Mouse (Mus musculus): ENCODE measurements around the gene Adrb1. TPM values are rescaled to one million over a fixed set of nuclear protein-coding genes. Genes with fewer than 3 reads are reported as not detected.

Adrb1 gene
- total RNA-seq, 1 experiment = 0.36 TPM

DNA sequence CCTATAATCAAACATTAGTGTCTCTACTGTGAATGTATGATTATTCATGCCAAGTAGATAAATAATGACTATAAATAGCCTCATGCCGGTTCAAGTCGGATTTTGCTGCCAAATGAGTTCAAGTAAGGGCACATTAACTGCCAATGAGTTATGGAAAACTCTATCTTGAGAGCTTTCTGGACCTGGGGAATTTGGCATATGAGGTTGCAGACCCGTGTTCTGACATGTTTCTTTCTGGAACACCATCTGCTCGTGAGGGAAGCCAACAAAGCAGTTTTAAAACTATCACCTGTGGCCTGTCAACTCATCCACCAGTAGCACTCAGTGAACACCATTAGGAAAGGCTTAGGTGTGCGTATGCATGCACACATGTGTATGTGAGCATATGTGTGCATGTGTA, 14.3 kb downstream of the Adrb1 start:
- in situ Hi-C loops (cut with MboI; ENCODE audit: low sequenced_read_pairs in 2 of 2, unreplicated experiment in 2 of 2) = no loop called here
- DNase-seq (ENCODE audit: low read depth, low spot score) = no peak
- Histone ChIP-seq H3K27ac (ENCODE audit: insufficient read depth, low read depth, low read length, poor library complexity, severe bottlenecking) (no peak overlapping the region), H3K4me3 (ENCODE audit: insufficient read depth in 1 of 2, low read depth in 1 of 2, low read length in 2 of 2, poor library complexity in 1 of 2, severe bottlenecking in 1 of 2) (no peak overlapping the region), H3K4me1 (ENCODE audit: control insufficient read depth in 2 of 2, insufficient read depth in 2 of 2, low read length in 2 of 2, poor library complexity in 1 of 2) (no peaks in the 10 kb centered on the region), H3K36me3 (ENCODE audit: control insufficient read depth, insufficient read depth, low read length, poor library complexity, severe bottlenecking) (no peaks in the 10 kb centered on the region), H3K9me3 (ENCODE audit: control insufficient read depth, insufficient read depth, low read depth, low read length) (no peaks in the 10 kb centered on the region), H3K9ac (ENCODE audit: insufficient read depth, low read depth, low read length, poor library complexity, severe bottlenecking) (no peak overlapping the region)
- TF ChIP-seq MAFK (IDR thresholded peaks at IDR 0.05; ENCODE audit: insufficient read depth, low read depth, low read length) (no peak), ZC3H11A (IDR thresholded peaks at IDR 0.05; ENCODE audit: borderline replicate concordance, low read depth, low read length) (no peak), CHD2 (IDR thresholded peaks at IDR 0.05; ENCODE audit: low read depth, low read length) (no peak), HCFC1 (IDR thresholded peaks at IDR 0.05; ENCODE audit: borderline replicate concordance, insufficient read depth, low read length) (no peak), ZNF384 (IDR thresholded peaks at IDR 0.05; ENCODE audit: low read depth, low read length) (no peak)

DNA sequence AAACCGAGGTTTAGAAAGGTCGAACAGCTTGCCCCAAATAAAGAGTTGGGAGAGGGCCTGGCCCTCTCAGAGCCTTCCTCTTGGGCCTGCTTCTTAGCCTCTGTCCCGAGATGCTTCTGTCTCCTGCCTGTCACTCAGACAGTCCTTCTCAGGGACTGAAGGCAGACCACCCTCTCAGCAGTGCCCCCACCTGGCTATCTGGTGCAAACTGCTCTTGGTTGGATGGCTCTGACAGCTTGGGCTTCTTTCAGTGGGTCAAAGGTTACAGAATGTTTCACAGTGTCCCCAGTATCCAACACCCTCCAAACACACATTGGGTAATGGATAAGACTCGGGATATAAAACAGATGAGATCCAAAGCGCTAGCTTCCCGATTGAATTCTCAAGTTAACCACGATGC, 23.1 kb downstream of the Adrb1 start:
- no peak overlapping the region for H3K27ac ChIP-seq (ENCODE audit: insufficient read depth, low read depth, low read length, poor library complexity, severe bottlenecking)
- TF ChIP-seq HCFC1 (IDR thresholded peaks at IDR 0.05; ENCODE audit: borderline replicate concordance, insufficient read depth, low read length) (no peak), MAFK (IDR thresholded peaks at IDR 0.05; ENCODE audit: insufficient read depth, low read depth, low read length) (no peak), ZC3H11A (IDR thresholded peaks at IDR 0.05; ENCODE audit: borderline replicate concordance, low read depth, low read length) (no peak), ZNF384 (IDR thresholded peaks at IDR 0.05; ENCODE audit: low read depth, low read length) (no peak), CHD2 (IDR thresholded peaks at IDR 0.05; ENCODE audit: low read depth, low read length) (no peak)
- in situ Hi-C loops (cut with MboI; ENCODE audit: low sequenced_read_pairs in 2 of 2, unreplicated experiment in 2 of 2) = no loop called here
- H3K9ac ChIP-seq (ENCODE audit: insufficient read depth, low read depth, low read length, poor library complexity, severe bottlenecking) = no peak overlapping the region
- H3K4me3 ChIP-seq (ENCODE audit: insufficient read depth in 1 of 2, low read depth in 1 of 2, low read length in 2 of 2, poor library complexity in 1 of 2, severe bottlenecking in 1 of 2) = no peak overlapping the region
- no peaks in the 10 kb centered on the region; a peak in 1 of 4 replicates for H3K4me1 ChIP-seq (ENCODE audit: control insufficient read depth in 2 of 2, insufficient read depth in 2 of 2, low read length in 2 of 2, poor library complexity in 1 of 2)
- no peaks in the 10 kb centered on the region for H3K9me3 ChIP-seq (ENCODE audit: control insufficient read depth, insufficient read depth, low read depth, low read length)
- DNase-seq (ENCODE audit: low read depth, low spot score) = no peak
- H3K36me3 ChIP-seq (ENCODE audit: control insufficient read depth, insufficient read depth, low read length, poor library complexity, severe bottlenecking) = no peaks in the 10 kb centered on the region

DNA sequence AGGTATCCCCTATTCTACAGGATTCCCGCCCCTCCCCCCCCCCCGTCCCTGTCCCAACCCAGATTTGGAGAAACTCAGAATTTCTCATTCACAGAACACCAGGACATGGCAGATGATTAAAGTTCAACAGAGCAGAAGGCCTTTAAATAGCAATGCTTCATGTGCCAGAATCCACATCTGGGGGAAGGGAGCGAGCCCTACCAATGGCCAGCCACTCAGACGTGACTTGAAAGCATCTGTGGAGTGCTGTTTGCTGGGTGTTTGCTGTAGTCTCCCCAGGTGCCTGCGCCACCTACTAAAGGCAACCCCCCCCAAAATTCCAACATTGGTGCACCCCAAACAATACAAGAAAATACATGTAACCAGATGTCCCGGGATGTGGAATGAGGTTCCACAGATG, 23.5 kb downstream of the Adrb1 start:
- H3K4me3 ChIP-seq (ENCODE audit: insufficient read depth in 1 of 2, low read depth in 1 of 2, low read length in 2 of 2, poor library complexity in 1 of 2, severe bottlenecking in 1 of 2) = no peak overlapping the region
- H3K4me1 ChIP-seq (ENCODE audit: control insufficient read depth in 2 of 2, insufficient read depth in 2 of 2, low read length in 2 of 2, poor library complexity in 1 of 2) = no peaks in the 10 kb centered on the region; a peak in 1 of 4 replicates
- TF ChIP-seq ZNF384 (IDR thresholded peaks at IDR 0.05; ENCODE audit: low read depth, low read length) = no peak
- TF ChIP-seq MAFK (IDR thresholded peaks at IDR 0.05; ENCODE audit: insufficient read depth, low read depth, low read length) = no peak
- TF ChIP-seq ZC3H11A (IDR thresholded peaks at IDR 0.05; ENCODE audit: borderline replicate concordance, low read depth, low read length) = no peak
- TF ChIP-seq HCFC1 (IDR thresholded peaks at IDR 0.05; ENCODE audit: borderline replicate concordance, insufficient read depth, low read length) = no peak
- TF ChIP-seq CHD2 (IDR thresholded peaks at IDR 0.05; ENCODE audit: low read depth, low read length) = no peak
- H3K9ac ChIP-seq (ENCODE audit: insufficient read depth, low read depth, low read length, poor library complexity, severe bottlenecking) = no peak overlapping the region
- no peak overlapping the region for H3K27ac ChIP-seq (ENCODE audit: insufficient read depth, low read depth, low read length, poor library complexity, severe bottlenecking)
- no peak for DNase-seq (ENCODE audit: low read depth, low spot score)
- in situ Hi-C loops (cut with MboI; ENCODE audit: low sequenced_read_pairs in 2 of 2, unreplicated experiment in 2 of 2) = no loop called here
- H3K36me3 ChIP-seq (ENCODE audit: control insufficient read depth, insufficient read depth, low read length, poor library complexity, severe bottlenecking) = no peaks in the 10 kb centered on the region
- no peaks in the 10 kb centered on the region for H3K9me3 ChIP-seq (ENCODE audit: control insufficient read depth, insufficient read depth, low read depth, low read length)

GRCm38 (mm10) chr19:56746618-56747017, 24.6 kb downstream of the Adrb1 start:
- H3K4me3 ChIP-seq (ENCODE audit: insufficient read depth in 1 of 2, low read depth in 1 of 2, low read length in 2 of 2, poor library complexity in 1 of 2, severe bottlenecking in 1 of 2) = no peak overlapping the region
- DNase-seq (ENCODE audit: low read depth, low spot score) = no peak
- no peaks in the 10 kb centered on the region for H3K36me3 ChIP-seq (ENCODE audit: control insufficient read depth, insufficient read depth, low read length, poor library complexity, severe bottlenecking)
- TF ChIP-seq HCFC1 (IDR thresholded peaks at IDR 0.05; ENCODE audit: borderline replicate concordance, insufficient read depth, low read length) (no peak), MAFK (IDR thresholded peaks at IDR 0.05; ENCODE audit: insufficient read depth, low read depth, low read length) (no peak)
- H3K9me3 ChIP-seq (ENCODE audit: control insufficient read depth, insufficient read depth, low read depth, low read length) = no peaks in the 10 kb centered on the region
- in situ Hi-C loops (cut with MboI; ENCODE audit: low sequenced_read_pairs in 2 of 2, unreplicated experiment in 2 of 2) = no loop called here
- no peaks in the 10 kb centered on the region; a peak in 1 of 4 replicates for H3K4me1 ChIP-seq (ENCODE audit: control insufficient read depth in 2 of 2, insufficient read depth in 2 of 2, low read length in 2 of 2, poor library complexity in 1 of 2)
- no peak overlapping the region for H3K27ac ChIP-seq (ENCODE audit: insufficient read depth, low read depth, low read length, poor library complexity, severe bottlenecking)
- H3K9ac ChIP-seq (ENCODE audit: insufficient read depth, low read depth, low read length, poor library complexity, severe bottlenecking) = no peak overlapping the region

DNA sequence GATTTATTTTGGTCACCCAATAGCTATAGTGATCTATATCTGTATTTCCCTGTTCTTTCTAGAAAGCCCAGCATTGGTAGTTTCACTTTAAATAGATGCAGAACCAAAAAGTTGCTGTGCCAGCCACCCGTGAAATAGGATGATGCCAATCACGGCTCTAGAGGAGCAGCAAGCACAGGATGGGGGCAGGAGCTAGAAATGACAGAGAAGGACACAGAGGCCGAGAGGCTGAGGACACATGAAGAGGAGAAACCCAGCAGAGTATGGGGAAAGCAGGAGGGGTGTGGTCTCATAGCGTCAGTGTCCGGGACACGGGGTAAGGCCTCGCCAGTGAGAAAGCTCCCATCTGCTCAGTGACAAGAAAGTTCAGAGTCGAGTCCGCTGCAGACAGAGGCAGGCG, 25.9 kb downstream of the Adrb1 start:
- Histone ChIP-seq H3K27ac (ENCODE audit: insufficient read depth, low read depth, low read length, poor library complexity, severe bottlenecking) (no peak overlapping the region; the same call in 1 of the 2 replicates), H3K9me3 (ENCODE audit: control insufficient read depth, insufficient read depth, low read depth, low read length) (no peaks in the 10 kb centered on the region), H3K9ac (ENCODE audit: insufficient read depth, low read depth, low read length, poor library complexity, severe bottlenecking) (no peak overlapping the region), H3K4me3 (ENCODE audit: insufficient read depth in 1 of 2, low read depth in 1 of 2, low read length in 2 of 2, poor library complexity in 1 of 2, severe bottlenecking in 1 of 2) (no peak overlapping the region), H3K4me1 (ENCODE audit: control insufficient read depth in 2 of 2, insufficient read depth in 2 of 2, low read length in 2 of 2, poor library complexity in 1 of 2) (no peaks in the 10 kb centered on the region; a peak in 1 of 4 replicates), H3K36me3 (ENCODE audit: control insufficient read depth, insufficient read depth, low read length, poor library complexity, severe bottlenecking) (no peaks in the 10 kb centered on the region)
- no peak for TF ChIP-seq ZNF384 (IDR thresholded peaks at IDR 0.05; ENCODE audit: low read depth, low read length)
- no peak for TF ChIP-seq HCFC1 (IDR thresholded peaks at IDR 0.05; ENCODE audit: borderline replicate concordance, insufficient read depth, low read length)
- no peak for TF ChIP-seq CHD2 (IDR thresholded peaks at IDR 0.05; ENCODE audit: low read depth, low read length)
- TF ChIP-seq ZC3H11A (IDR thresholded peaks at IDR 0.05; ENCODE audit: borderline replicate concordance, low read depth, low read length) = no peak
- TF ChIP-seq MAFK (IDR thresholded peaks at IDR 0.05; ENCODE audit: insufficient read depth, low read depth, low read length) = no peak
- DNase-seq (ENCODE audit: low read depth, low spot score) = no peak
- in situ Hi-C loops (cut with MboI; ENCODE audit: low sequenced_read_pairs in 2 of 2, unreplicated experiment in 2 of 2) = no loop called here

All from ES-E14 (cell line).